Mouse (Mus musculus) kidney, postnatal 0 days (tissue): ENCODE data around the gene Trpm3. TPM values are rescaled to one million over a fixed set of nuclear protein-coding genes. Genes with fewer than 3 reads are reported as not detected.

Source experiments
- ATAC-seq: fragments of 200-750 bp; cut with Nextera tagmentation; replicated peaks from 2 replicates; pipeline ENCODE4 v1.8.0; 2017; ENCODE audit warnings: low read depth, moderate number of reproducible peaks, moderate TSS enrichment, moderate library complexity; ENCODE audit not compliant: low FRiP score
- DNase-seq: peaks from one replicate; pipeline ENCODE4 v3.0.0-alpha.2; 2016; ENCODE audit warnings: low spot score
- H3K27ac ChIP-seq: fragments of 300-500 bp; sonication (generic); 2 replicates; pipeline ENCODE4 v1.5.1; 2014; ENCODE audit warnings: mild to moderate bottlenecking
- H3K27me3 ChIP-seq: fragments of 300-500 bp; sonication (generic); 2 replicates; pipeline ENCODE4 v1.6.1; 2014; ENCODE audit warnings: low read length, mixed read lengths; ENCODE audit not compliant: insufficient read depth
- H3K36me3 ChIP-seq: fragments of 300-500 bp; sonication (generic); 2 replicates; pipeline ENCODE4 v1.6.1; 2014; ENCODE audit warnings: low read length, mixed read lengths; ENCODE audit not compliant: insufficient read depth
- H3K4me1 ChIP-seq: fragments of 300-500 bp; sonication (generic); replicated peaks from 2 replicates; pipeline ENCODE4 v1.6.1; 2014; ENCODE audit warnings: antibody characterized with exemption, low read length, mixed read lengths; ENCODE audit not compliant: insufficient read depth
- H3K4me2 ChIP-seq: fragments of 300-500 bp; sonication (generic); 2 replicates; pipeline ENCODE4 v1.6.1; 2014; ENCODE audit warnings: mild to moderate bottlenecking, low read length, moderate library complexity, mixed read lengths
- H3K4me3 ChIP-seq: fragments of 300-500 bp; sonication (generic); replicated peaks from 2 replicates; pipeline ENCODE4 v1.5.1; 2014; ENCODE audit warnings: low read depth, low read length
- H3K9ac ChIP-seq: fragments of 300-500 bp; sonication (generic); 2 replicates; pipeline ENCODE4 v1.6.1; 2014; ENCODE audit warnings: low read depth, low read length
- H3K9me3 ChIP-seq: fragments of 300-500 bp; sonication (generic); replicated peaks from 2 replicates; pipeline ENCODE4 v1.6.1; 2016; ENCODE audit warnings: low read length, inconsistent platforms, mixed read lengths
- CTCF ChIP-seq: IDR thresholded peaks from 2 replicates; pipeline ENCODE4 v1.5.1; 2016; ENCODE audit warnings: antibody characterized with exemption, low read depth, mild to moderate bottlenecking, moderate library complexity
- WGBS: fragments of 180-500 bp; shearing (Covaris S2); extraction: QIAGEN DNeasy Blood & Tissue Kit; methylation state at CpG from one replicate; pipeline ENCODE4 v1.1.7; 2014; 5-methylcytosine and 5-hydroxymethylcytosine counted together
- polyA plus RNA-seq: library from polyadenylated mRNA; unstranded; fragments of >200 nt; fragmentation: Nextera tagmentation; extraction: Ambion mirVana; gene quantifications from 2 replicates; pipeline ENCODE4 v1.2.1, GENCODE M21; 2015

The Trpm3 gene
- polyA plus RNA-seq, 1 experiment from 2014 or later, result 2.1 TPM

DNA sequence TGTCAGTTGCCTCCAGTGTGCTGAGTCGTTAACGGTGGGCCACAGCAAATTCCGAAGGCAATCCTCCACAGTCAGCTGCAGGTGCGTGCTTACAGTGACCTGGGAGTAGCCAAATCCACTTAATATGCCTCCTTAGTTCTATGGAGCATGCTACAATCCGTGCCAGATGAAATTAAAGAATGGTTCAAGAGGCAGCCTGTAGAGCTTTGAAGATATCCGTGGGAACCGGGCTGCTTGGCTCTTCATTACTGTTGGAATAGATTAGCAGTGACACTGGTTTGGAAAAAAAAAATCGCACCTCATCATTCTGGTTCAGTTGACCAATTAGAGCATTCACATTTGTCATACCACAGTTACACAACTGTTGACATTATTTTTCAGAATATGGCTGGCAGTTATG is 531.4 kb downstream of the Trpm3 start:
- peak; percentile 7 for DNase-seq

DNA sequence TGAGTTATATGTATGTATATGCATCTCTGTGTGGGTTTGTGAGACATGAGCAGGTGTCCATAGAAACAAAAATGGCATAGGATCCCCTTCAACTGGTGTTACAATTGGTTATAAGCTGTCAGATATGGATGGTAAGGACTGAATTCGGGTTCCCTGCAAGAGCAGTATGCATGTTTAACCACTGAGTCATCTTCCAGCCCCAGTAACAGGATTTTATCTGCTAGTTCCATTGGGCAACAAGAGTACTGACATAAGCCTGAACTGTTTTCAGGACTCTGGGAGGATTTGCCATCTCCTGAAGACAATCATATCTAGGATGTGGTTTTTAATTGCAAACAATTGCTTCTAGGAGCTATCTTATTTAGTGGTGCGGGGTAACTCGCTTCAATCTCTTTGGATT is 534.0 kb downstream of the Trpm3 start:
- Histone ChIP-seq H3K9ac (no peak overlapping the region), H3K27me3 (no peaks in the 10 kb centered on the region), H3K27ac (no peak overlapping the region), H3K9me3 (no peaks in the 10 kb centered on the region), H3K4me2 (no peak overlapping the region), H3K36me3 (no peaks in the 10 kb centered on the region), H3K4me1 (no peaks in the 10 kb centered on the region), H3K4me3 (no peak overlapping the region)
- TF ChIP-seq CTCF, result no peak
- ATAC-seq, result no peak
- 91% methylated on average over 3 of the region's 3 CpGs for WGBS
- no peak for DNase-seq

More for the DNA sequence above, 531.4 kb downstream of the Trpm3 start:
- H3K27ac ChIP-seq, result no peak overlapping the region
- no peaks in the 10 kb centered on the region for H3K36me3 ChIP-seq
- no peak overlapping the region for H3K4me3 ChIP-seq
- H3K9ac ChIP-seq, result no peak overlapping the region
- WGBS, result 67% methylated on average over 8 of the region's 8 CpGs
- H3K9me3 ChIP-seq, result no peaks in the 10 kb centered on the region
- no peak for ATAC-seq
- no peaks in the 10 kb centered on the region for H3K27me3 ChIP-seq
- no peak for TF ChIP-seq CTCF
- no peaks in the 10 kb centered on the region for H3K4me1 ChIP-seq
- H3K4me2 ChIP-seq, result no peak overlapping the region

DNA sequence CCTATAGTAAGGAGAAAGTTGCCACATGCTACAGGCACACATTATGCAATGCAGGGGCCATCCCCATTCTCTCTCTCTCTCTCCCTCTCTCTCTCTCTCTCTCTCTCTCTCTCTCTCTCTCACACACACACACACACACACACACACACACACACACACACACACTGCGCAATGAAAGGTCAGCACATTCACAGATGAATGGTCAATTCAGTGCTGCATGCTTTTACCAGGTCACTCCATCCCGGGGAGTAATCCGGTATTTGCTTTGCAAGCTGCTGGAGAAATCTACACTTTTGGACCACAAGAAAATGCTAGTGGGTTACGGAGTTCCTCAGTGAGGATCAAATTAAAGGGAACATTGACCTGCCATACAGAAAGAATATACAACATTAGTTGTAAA is 537.4 kb downstream of the Trpm3 start:
- Histone ChIP-seq H3K9ac (no peak overlapping the region), H3K27ac (no peak overlapping the region), H3K27me3 (no peaks in the 10 kb centered on the region), H3K4me3 (no peak overlapping the region), H3K4me2 (no peak overlapping the region), H3K9me3 (no peaks in the 10 kb centered on the region), H3K36me3 (no peaks in the 10 kb centered on the region), H3K4me1 (no peaks in the 10 kb centered on the region)
- WGBS, result 73% methylated on average over 4 of the region's 4 CpGs
- DNase-seq, result no peak
- no peak for TF ChIP-seq CTCF
- ATAC-seq, result no peak

- no peak overlapping the region for H3K9ac ChIP-seq
- H3K27ac ChIP-seq, result no peak overlapping the region
- H3K4me3 ChIP-seq, result no peak overlapping the region
- WGBS, result 80% methylated on average over 6 of the region's 6 CpGs
- ATAC-seq (no peak), DNase-seq (no peak)
- no peaks in the 10 kb centered on the region for H3K27me3 ChIP-seq
- H3K4me2 ChIP-seq, result no peak overlapping the region
- no peaks in the 10 kb centered on the region for H3K9me3 ChIP-seq
- no peaks in the 10 kb centered on the region for H3K36me3 ChIP-seq
- no peaks in the 10 kb centered on the region for H3K4me1 ChIP-seq
- no peak for TF ChIP-seq CTCF
Measured at GRCm38 (mm10) chr19:22682238-22682637, 543.4 kb downstream of the Trpm3 start.

GRCm38 (mm10) chr19:22691995-22692394 is 553.1 kb downstream of the Trpm3 start:
- TF ChIP-seq CTCF, result no peak
- Histone ChIP-seq H3K9me3 (no peaks in the 10 kb centered on the region), H3K4me2 (0 out of 2 replicates have a peak overlapping the region, but pooled peaks have one; percentile 51), H3K27ac (0 out of 2 replicates have a peak overlapping the region, but pooled peaks have one; percentile 72), H3K4me3 (no peak overlapping the region), H3K27me3 (no peaks in the 10 kb centered on the region), H3K4me1 (peaks cover 17% of the 10 kb centered on the region), H3K9ac (no peak overlapping the region), H3K36me3 (no peaks in the 10 kb centered on the region)
- WGBS, result 84% methylated on average over 5 of the region's 5 CpGs
- DNase-seq (no peak), ATAC-seq (no peak)

GRCm38 (mm10) chr19:22692553-22692952 is 553.7 kb downstream of the Trpm3 start:
- no peaks in the 10 kb centered on the region for H3K9me3 ChIP-seq
- H3K4me2 ChIP-seq, result peak overlapping the region; percentile 51
- peak; percentile 39 for DNase-seq
- H3K36me3 ChIP-seq, result no peaks in the 10 kb centered on the region
- peak overlapping the region; percentile 72 for H3K27ac ChIP-seq
- ATAC-seq, result 0 out of 2 replicates have a peak, but pooled peaks have one; percentile 17
- H3K4me1 ChIP-seq, result peaks cover 17% of the 10 kb centered on the region
- H3K9ac ChIP-seq, result 0 out of 2 replicates have a peak overlapping the region, but pooled peaks have one; percentile 42
- no peaks in the 10 kb centered on the region for H3K27me3 ChIP-seq
- WGBS, result 28% methylated on average over 4 of the region's 4 CpGs
- TF ChIP-seq CTCF, result no peak
- H3K4me3 ChIP-seq, result peak overlapping the region; percentile 21

DNA sequence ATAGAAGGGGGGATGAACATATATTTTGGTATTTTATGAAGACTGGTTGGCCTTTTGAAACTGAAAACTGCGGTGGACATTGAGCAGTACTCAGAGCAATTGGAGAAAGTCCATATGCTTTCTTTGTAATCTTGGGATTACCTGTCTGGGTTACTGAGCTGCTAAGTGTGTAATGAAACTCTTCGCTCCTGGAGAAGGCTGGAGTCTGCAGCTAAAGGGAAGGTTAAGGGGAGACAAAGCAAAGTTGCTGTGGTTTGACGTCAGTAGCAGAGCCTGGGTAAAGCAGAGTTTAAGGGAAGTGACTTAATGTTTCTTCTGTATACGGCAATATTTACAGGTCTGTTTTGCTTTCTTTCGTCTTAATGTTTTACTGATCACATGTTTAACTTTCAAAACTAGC is 554.1 kb downstream of the Trpm3 start:
- no peak for TF ChIP-seq CTCF
- H3K27me3 ChIP-seq, result no peaks in the 10 kb centered on the region
- H3K36me3 ChIP-seq, result no peaks in the 10 kb centered on the region
- 0 out of 2 replicates have a peak overlapping the region, but pooled peaks have one; percentile 42 for H3K9ac ChIP-seq
- ATAC-seq (no peak), DNase-seq (peak; percentile 39)
- H3K27ac ChIP-seq, result peak overlapping the region; percentile 72
- H3K4me2 ChIP-seq, result peak overlapping the region; percentile 51
- peak overlapping the region; percentile 21 for H3K4me3 ChIP-seq
- no peaks in the 10 kb centered on the region for H3K9me3 ChIP-seq
- 20% methylated on average over 5 of the region's 5 CpGs for WGBS
- H3K4me1 ChIP-seq, result peaks cover 17% of the 10 kb centered on the region
